Mouse (Mus musculus): ENCODE results near the gene Nppc. TPM values are rescaled to one million over a fixed set of nuclear protein-coding genes. Genes with fewer than 3 reads are reported as not detected.

Gene Nppc
- total and polyA plus RNA-seq, 3 experiments = not detected

DNA sequence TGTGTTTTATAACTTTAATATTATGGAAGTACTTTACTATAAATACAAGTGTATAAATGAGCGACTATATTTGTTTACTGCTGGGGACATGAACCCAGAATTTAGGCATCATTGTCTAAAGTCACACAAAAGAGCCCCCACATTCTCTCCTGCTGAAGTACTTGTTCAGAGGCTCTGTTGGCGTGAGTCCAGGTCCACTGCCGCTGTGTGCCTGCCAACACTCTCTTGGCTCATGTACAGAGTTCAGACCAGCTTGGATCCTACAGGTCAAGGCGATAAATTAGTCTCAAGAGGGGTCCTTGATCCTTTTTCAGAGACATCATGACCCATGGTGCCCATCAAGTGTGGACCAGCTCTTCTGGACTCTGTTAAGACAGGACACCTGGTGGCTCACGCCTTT lies 13.3 kb downstream of the Nppc start:
- no peak overlapping the region for H3K9ac ChIP-seq (ENCODE audit: control insufficient read depth, low read depth, low read length, poor library complexity, severe bottlenecking)
- no peaks in the 10 kb centered on the region for H3K9me3 ChIP-seq (replicated peaks; ENCODE audit: insufficient read depth, low read length)
- H3K27ac ChIP-seq (ENCODE audit: control insufficient read depth, low read depth, low read length) = no peak overlapping the region
- H3K79me2 ChIP-seq (ENCODE audit: control insufficient read depth, insufficient read depth, low read length, poor library complexity) = no peaks in the 10 kb centered on the region
- TF ChIP-seq SMC3 (IDR thresholded peaks at IDR 0.05; ENCODE audit: low read depth, low read length) (no peak), POLR2A (IDR thresholded peaks at IDR 0.05; ENCODE audit: control insufficient read depth in 1 of 2, insufficient read depth in 1 of 2, low read depth in 1 of 2, low read length in 2 of 2, poor library complexity in 1 of 2) (no peak), MAFK (IDR thresholded peaks at IDR 0.05; ENCODE audit: borderline replicate concordance, low read depth, low read length) (no peak), RCOR1 (IDR thresholded peaks at IDR 0.05; ENCODE audit: low read depth, low read length) (no peak), ETS1 (IDR thresholded peaks at IDR 0.05; ENCODE audit: low read depth, low read length) (no peak), BHLHE40 (IDR thresholded peaks at IDR 0.05; ENCODE audit: borderline replicate concordance, low read depth, low read length) (no peak), ELF1 (IDR thresholded peaks at IDR 0.05; ENCODE audit: low read depth, low read length) (no peak), JUND (IDR thresholded peaks at IDR 0.05; ENCODE audit: low read depth, low read length) (no peak), MAX (IDR thresholded peaks at IDR 0.05; ENCODE audit: low read length) (no peak), MXI1 (IDR thresholded peaks at IDR 0.05; ENCODE audit: low read depth, low read length) (no peak), E2F4 (IDR thresholded peaks at IDR 0.05; ENCODE audit: borderline replicate concordance, low read depth, low read length) (no peak), RAD21 (IDR thresholded peaks at IDR 0.05; ENCODE audit: low read depth, low read length) (no peak)
- H3K4me3 ChIP-seq (ENCODE audit: control insufficient read depth in 1 of 2, insufficient read depth in 1 of 2, low read depth in 2 of 2, low read length in 2 of 2) = no peak overlapping the region
- no peaks in the 10 kb centered on the region for H3K27me3 ChIP-seq (ENCODE audit: control insufficient read depth in 1 of 2, insufficient read depth in 2 of 2, low read length in 2 of 2)
- no peak for DNase-seq (ENCODE audit: low read depth, low spot score)
- H3K36me3 ChIP-seq (ENCODE audit: control insufficient read depth in 1 of 2, insufficient read depth in 2 of 2, low read length in 2 of 2) = peaks cover 0 to 4% of the 10 kb centered on the region in 2 experiments; a peak in 2 of 4 replicates
- peaks cover 0 to 5% of the 10 kb centered on the region in 2 experiments; a peak in 2 of 4 replicates for H3K4me1 ChIP-seq (ENCODE audit: control insufficient read depth in 1 of 2, insufficient read depth in 2 of 2, low read length in 2 of 2)

DNA sequence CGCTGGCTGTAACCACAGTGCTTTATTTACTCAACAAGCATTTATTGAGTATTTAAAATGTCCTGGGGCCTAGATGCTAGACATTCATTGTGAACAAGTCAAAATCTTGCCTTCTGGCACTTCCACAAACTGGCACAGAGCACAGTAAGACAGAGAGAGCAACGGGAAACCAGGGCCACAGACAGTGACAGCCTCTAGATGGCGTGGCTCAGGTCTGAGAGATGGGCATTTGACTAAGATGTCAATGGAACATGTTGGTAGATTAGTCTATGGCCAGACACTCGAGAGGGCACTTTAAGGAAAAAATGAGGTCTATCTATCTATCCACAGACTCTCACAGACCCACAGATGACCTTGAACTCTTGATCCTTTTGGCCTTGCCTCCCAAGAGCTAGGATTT lies 17.7 kb downstream of the Nppc start:
- H3K79me2 ChIP-seq (ENCODE audit: control insufficient read depth, insufficient read depth, low read length, poor library complexity) = no peaks in the 10 kb centered on the region
- H3K9me3 ChIP-seq (replicated peaks; ENCODE audit: insufficient read depth, low read length) = no peaks in the 10 kb centered on the region
- peak; percentile 52; the same call in 1 of the 2 replicates for TF ChIP-seq ZC3H11A (IDR thresholded peaks at IDR 0.05; ENCODE audit: low read depth, low read length)
- TF ChIP-seq MAFK (IDR thresholded peaks at IDR 0.05; ENCODE audit: borderline replicate concordance, low read depth, low read length) = no peak
- peak; percentile 45 for TF ChIP-seq RAD21 (IDR thresholded peaks at IDR 0.05; ENCODE audit: low read depth, low read length)
- peak; percentile 90 for TF ChIP-seq SMC3 (IDR thresholded peaks at IDR 0.05; ENCODE audit: low read depth, low read length)
- TF ChIP-seq CTCF (IDR thresholded peaks at IDR 0.05 in 2 of 3, conservative IDR thresholded peaks at IDR 0.05 in 1 of 3; ENCODE audit: control insufficient read depth in 1 of 3, insufficient read depth in 1 of 3, low read depth in 2 of 3, low read length in 3 of 3, poor library complexity in 1 of 3, severe bottlenecking in 1 of 3) = peak; percentile 24 to 75 (median 74); a peak in 5 of 6 replicates
- no peak overlapping the region for H3K4me3 ChIP-seq (ENCODE audit: control insufficient read depth in 1 of 2, insufficient read depth in 1 of 2, low read depth in 2 of 2, low read length in 2 of 2)
- H3K9ac ChIP-seq (ENCODE audit: control insufficient read depth, low read depth, low read length, poor library complexity, severe bottlenecking) = no peak overlapping the region
- no peak overlapping the region for H3K27ac ChIP-seq (ENCODE audit: control insufficient read depth, low read depth, low read length)
- peaks cover 0 to 5% of the 10 kb centered on the region in 2 experiments; a peak in 2 of 4 replicates for H3K4me1 ChIP-seq (ENCODE audit: control insufficient read depth in 1 of 2, insufficient read depth in 2 of 2, low read length in 2 of 2)
- no peaks in the 10 kb centered on the region for H3K27me3 ChIP-seq (ENCODE audit: control insufficient read depth in 1 of 2, insufficient read depth in 2 of 2, low read length in 2 of 2)
- peak; percentile 40 for DNase-seq (ENCODE audit: low read depth, low spot score)
- peaks cover 0 to 4% of the 10 kb centered on the region in 2 experiments; a peak in 2 of 4 replicates for H3K36me3 ChIP-seq (ENCODE audit: control insufficient read depth in 1 of 2, insufficient read depth in 2 of 2, low read length in 2 of 2)

DNA sequence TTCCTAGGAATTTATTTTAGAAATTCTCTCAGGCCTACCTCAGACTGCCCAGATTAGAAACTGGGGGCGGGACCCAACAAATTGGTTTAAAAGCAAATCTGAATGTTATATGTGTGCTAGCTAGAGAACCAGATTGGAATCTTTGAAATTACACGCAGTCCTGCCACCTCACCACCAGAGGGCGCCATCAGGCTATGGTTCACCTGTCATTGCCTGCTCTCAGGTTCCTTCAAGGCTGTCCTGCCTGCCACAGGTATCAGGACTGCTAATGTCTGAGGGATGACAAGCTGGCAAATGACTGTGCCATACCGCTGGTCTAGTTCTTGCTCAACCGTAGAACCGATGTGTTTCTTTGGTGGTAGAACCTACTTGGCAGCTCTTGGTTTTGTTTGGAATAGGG lies 20.1 kb downstream of the Nppc start:
- Histone ChIP-seq H3K9ac (ENCODE audit: control insufficient read depth, low read depth, low read length, poor library complexity, severe bottlenecking) (no peak overlapping the region), H3K27me3 (ENCODE audit: control insufficient read depth in 1 of 2, insufficient read depth in 2 of 2, low read length in 2 of 2) (no peaks in the 10 kb centered on the region; a peak in 1 of 4 replicates), H3K36me3 (ENCODE audit: control insufficient read depth in 1 of 2, insufficient read depth in 2 of 2, low read length in 2 of 2) (no peaks in the 10 kb centered on the region), H3K27ac (ENCODE audit: control insufficient read depth, low read depth, low read length) (no peak overlapping the region), H3K79me2 (ENCODE audit: control insufficient read depth, insufficient read depth, low read length, poor library complexity) (no peaks in the 10 kb centered on the region), H3K4me3 (ENCODE audit: control insufficient read depth in 1 of 2, insufficient read depth in 1 of 2, low read depth in 2 of 2, low read length in 2 of 2) (no peak overlapping the region), H3K4me1 (ENCODE audit: control insufficient read depth in 1 of 2, insufficient read depth in 2 of 2, low read length in 2 of 2) (no peaks in the 10 kb centered on the region), H3K9me3 (replicated peaks; ENCODE audit: insufficient read depth, low read length) (no peaks in the 10 kb centered on the region)
- peak; percentile 73 for DNase-seq (ENCODE audit: low read depth, low spot score)
- no peak for TF ChIP-seq CHD2 (IDR thresholded peaks at IDR 0.05; ENCODE audit: low read length)
- no peak for TF ChIP-seq ZKSCAN1 (IDR thresholded peaks at IDR 0.05; ENCODE audit: low read depth, low read length)
- TF ChIP-seq ZNF384 (IDR thresholded peaks at IDR 0.05; ENCODE audit: low read depth, low read length) = no peak
- peak; percentile 47; the same call in 1 of the 2 replicates for TF ChIP-seq SIN3A (IDR thresholded peaks at IDR 0.05; ENCODE audit: low read length)
- TF ChIP-seq MAX (IDR thresholded peaks at IDR 0.05; ENCODE audit: low read length) = no peak
- TF ChIP-seq NRF1 (IDR thresholded peaks at IDR 0.05; ENCODE audit: insufficient read depth, low read depth, low read length, poor library complexity, severe bottlenecking) = no peak
- no peak for TF ChIP-seq POLR2AphosphoS2 (IDR thresholded peaks at IDR 0.05; ENCODE audit: low read length)
- peak; percentile 88 to 98 (median 97) for TF ChIP-seq CTCF (IDR thresholded peaks at IDR 0.05 in 2 of 3, conservative IDR thresholded peaks at IDR 0.05 in 1 of 3; ENCODE audit: control insufficient read depth in 1 of 3, insufficient read depth in 1 of 3, low read depth in 2 of 3, low read length in 3 of 3, poor library complexity in 1 of 3, severe bottlenecking in 1 of 3)
- no peak for TF ChIP-seq MEF2A (IDR thresholded peaks at IDR 0.05; ENCODE audit: extremely low read depth, insufficient replicate concordance, low read depth, low read length, poor library complexity, severe bottlenecking)
- no peak for TF ChIP-seq MXI1 (IDR thresholded peaks at IDR 0.05; ENCODE audit: low read depth, low read length)
- no peak for TF ChIP-seq TCF12 (IDR thresholded peaks at IDR 0.05; ENCODE audit: low read depth, low read length)
- no peak for TF ChIP-seq EP300 (IDR thresholded peaks at IDR 0.05; ENCODE audit: low read depth in 1 of 2, low read length in 2 of 2)
- TF ChIP-seq TBP (IDR thresholded peaks at IDR 0.05; ENCODE audit: low read depth, low read length) = no peak
- no peak for TF ChIP-seq TAL1 (IDR thresholded peaks at IDR 0.05; ENCODE audit: low read length)
